Mouse (Mus musculus) spleen, adult 12 weeks (tissue): Measurements from ENCODE around the gene Rpn2.

Source experiments
- DNase-seq: peaks from one replicate; pipeline ENCODE4 v3.0.0; 2022; ENCODE audit warnings: low spot score

The Rpn2 gene

DNA sequence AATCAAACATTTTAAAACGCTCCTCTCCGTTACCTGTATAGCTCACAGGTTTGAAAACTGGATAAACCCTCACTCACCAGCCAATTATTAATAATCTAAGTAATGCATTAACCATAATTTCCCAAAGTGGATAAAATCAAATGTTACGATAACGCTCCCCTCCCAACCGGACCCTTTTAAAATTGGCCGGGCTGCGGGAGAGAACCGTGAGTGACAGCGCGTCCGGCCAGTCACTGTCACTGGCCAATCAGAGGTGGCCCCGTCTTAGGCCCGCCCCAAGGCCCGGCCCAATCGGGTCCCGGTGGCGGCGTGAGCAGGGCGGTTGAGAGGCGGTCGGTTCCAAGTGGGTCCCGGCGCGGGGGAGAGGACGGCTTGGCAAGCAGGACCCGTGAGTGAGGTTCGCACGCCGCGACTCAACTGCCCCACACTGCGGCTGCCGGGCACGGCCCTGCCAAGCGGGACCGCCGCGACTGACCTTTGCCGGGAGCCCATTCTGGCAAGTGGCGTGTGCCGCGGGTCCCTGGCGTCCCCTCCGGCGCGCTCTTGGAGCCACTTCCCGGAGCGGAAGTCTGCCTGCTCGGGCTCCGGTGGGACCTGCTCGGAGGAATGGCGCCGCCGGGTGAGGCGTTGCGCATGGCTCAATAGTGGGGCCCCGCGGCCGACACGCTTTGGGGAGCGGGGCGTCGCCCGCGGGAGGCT is at the start of gene Rpn2:
Gene Rpn2, plus strand, starts transcription at position 301 of the 699 bp plus-strand sequence.
- DNase-seq, result peak; percentile 95

DNA sequence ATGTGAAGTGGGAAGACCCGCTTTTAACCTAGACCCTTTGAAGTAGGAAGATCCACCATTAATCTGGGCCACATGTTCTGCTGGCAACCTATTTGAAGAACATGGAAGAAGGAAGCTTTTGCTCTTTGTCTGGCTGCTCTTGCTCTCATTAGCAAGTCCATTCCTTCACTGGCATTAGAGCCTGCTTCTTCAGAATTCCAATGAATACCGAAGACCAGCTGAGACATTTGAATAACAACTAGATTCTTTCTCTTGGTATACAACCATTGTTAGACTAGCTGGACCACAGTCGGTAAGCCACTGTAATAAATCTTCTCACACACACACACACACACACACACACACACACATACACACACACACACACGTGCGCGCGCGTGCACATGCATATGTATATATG is 42.9 kb upstream of the Rpn2 start:
- DNase-seq, result no peak

- no peak for DNase-seq
These were observed 33.8 kb upstream of the Rpn2 start for GRCm38 (mm10) chr2:157245001-157245400.

- DNase-seq, result no peak
These were observed 33.2 kb upstream of the Rpn2 start for GRCm38 (mm10) chr2:157245603-157246002.

DNA sequence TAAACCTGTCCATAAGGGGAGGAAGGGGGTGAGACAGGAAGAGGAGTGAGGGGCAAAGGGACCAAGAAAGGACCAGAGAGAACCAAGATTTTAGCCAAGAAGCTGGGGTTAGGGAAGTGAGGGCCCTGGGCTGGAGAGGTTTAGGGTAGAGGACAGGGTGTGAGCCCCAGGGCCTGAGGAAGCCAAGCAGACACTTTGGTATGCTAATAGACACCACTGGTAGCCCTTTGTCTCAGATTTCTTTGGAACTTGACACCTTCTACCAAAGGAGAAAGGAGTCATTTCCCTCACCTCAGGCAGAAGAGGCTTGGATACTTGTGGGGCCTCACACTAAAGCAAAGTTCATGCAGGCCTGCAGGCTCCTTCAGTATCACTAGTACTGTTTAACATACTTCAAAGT is 30.7 kb upstream of the Rpn2 start:
- DNase-seq, result no peak

DNA sequence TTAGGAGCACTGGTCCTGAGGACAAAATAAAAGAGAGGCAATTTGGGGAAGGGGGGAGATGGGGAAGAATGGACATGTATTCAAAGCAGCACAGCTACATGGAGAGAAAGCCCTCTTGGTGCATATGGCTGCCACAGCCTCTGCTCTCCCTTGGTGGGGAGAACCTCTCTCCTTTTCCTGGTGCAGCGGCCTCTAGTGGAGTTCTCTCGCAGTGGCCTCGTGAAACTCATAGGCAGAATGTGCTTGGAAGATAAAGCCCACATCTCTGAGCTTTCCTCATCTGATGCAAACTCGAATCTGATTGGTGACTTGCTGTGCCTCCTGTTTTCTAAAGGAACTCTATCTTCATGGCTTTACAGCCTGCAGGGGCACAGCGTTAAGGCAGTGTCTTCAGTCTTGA is 19.1 kb upstream of the Rpn2 start:
- peak; percentile 22 for DNase-seq

GRCm38 (mm10) chr2:157261930-157262329 is 16.9 kb upstream of the Rpn2 start:
- DNase-seq, result no peak

- DNase-seq, result no peak
These were observed 16.3 kb upstream of the Rpn2 start for GRCm38 (mm10) chr2:157262506-157262905.

GRCm38 (mm10) chr2:157263101-157263500 is 15.7 kb upstream of the Rpn2 start:
- no peak for DNase-seq

DNA sequence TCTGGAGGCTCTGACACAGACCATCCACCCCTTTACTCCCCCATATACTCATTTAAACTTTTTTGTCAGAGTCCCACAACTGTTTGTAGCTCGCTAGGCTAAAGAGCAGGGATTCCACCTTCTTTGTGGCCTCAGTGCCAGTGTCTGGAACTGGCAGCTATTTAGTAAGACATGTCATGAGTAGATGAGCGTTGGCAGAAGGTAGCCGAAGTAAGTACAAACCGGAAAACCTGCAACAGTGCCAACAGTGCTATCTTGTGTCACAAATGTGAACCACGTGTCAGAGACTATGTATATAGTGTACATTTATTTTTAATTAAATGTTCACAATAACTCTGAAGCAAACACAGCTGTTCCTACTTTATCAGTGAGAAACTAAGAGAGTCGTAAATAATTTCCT is 15.0 kb upstream of the Rpn2 start:
- DNase-seq, result no peak

DNA sequence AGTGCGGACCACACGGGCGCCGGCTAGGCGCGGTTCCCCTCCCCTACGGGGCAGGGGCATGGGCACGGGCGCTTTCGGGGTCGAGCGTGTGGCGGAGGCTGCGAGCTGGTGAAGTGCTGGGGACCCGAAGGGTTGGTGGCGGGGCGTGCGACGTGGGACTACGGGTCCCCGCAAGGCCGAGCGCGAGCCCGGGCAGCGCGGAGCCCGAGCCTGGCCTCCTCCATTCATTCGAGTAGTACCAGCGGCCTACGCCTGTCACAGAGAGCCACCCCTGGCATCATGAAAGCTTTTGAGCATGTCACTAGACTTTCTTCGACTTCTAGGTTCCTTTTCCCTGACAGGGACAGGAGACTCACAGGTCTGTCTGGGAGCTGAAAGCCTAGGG is 591 bp downstream of the Rpn2 start, which contains the start of gene Mroh8:
Gene Mroh8, minus strand, starts transcription at position 134 of the 385 bp plus-strand sequence.
- no peak for DNase-seq

DNA sequence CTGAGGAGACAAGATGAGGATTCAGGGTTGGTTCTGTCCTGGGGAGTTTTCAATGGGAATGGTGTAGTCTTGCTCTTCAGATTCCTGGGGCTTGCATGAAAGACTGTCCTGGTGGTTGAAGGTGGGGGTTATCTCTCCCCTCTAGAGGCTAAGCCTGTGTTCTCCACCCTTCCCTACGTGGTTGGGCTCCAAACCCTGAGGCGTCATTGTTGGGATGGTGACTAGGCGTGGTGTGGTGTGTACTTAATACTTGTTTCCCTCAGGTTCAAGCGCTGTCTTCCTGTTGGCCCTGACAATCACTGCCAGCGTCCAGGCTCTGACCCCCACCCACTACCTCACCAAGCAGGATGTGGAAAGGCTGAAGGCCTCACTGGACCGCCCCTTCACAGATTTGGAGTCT is 4.5 kb downstream of the Rpn2 start:
- DNase-seq, result no peak

DNA sequence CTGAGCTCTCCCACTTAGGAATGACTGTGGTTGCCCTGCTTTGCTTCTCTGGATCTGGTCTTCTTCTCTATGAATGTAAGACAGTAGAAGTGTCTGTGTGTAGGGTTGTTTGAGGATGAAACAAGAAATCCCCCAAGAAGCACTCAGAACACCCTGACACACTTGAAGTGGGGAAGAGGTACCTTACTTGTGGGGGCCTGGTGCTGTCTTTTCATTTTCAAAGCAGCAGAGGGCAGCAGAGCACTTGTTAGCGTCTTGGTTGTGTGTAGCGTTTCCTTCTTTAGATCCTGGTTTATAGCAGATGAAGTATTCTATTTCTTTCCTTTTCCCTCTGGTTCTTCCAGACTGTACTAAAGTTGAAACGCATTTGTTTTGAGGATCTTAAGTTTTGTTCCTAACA is 8.7 kb downstream of the Rpn2 start:
- DNase-seq, result no peak

DNA sequence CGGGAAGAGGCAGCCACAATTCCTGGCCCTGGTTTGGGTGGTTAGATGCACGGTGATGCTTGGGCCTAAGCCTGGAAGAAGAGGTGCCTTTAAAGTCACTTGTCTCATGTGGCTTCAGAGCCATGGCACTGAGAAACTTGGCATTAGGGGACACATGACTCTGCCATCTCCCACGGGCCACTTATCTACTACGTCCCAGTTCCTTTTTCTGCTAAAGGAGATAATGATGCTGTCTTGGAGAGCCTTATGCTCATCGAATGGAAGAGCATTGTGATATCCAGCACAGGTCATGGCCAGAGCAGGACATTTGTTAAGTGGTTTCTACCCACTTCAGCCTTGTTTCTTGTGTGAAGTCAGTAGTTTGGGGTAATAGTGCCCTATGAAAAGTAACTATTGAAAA is 10.2 kb downstream of the Rpn2 start:
- DNase-seq, result no peak

- peak; percentile 32 for DNase-seq
These were observed 13.3 kb downstream of the Rpn2 start for GRCm38 (mm10) chr2:157292093-157292492.

GRCm38 (mm10) chr2:157296105-157296689 is 17.4 kb downstream of the Rpn2 start:
- DNase-seq, result no peak

DNA sequence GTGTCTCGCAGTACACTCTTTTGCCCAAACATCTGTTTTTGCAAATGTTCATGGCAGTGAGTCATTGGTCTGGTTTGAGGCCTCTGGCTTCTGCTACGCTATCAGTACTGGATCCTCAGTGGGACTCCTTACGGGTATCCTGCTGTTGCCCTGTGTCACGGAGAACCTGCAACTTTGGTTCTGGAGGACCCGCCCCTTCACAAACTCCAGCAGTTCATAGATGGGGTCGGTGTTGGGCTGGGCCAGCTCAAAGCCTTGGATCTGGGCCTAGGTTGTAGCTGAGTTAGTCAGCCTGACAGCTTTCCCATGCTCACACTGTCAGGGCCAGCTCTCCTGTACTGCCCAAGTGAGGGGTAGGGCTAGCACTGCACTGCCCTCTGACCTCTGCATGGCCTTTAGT is 21.2 kb downstream of the Rpn2 start:
- no peak for DNase-seq

- DNase-seq, result no peak
These were observed 24.3 kb downstream of the Rpn2 start for GRCm38 (mm10) chr2:157303096-157303495.

DNA sequence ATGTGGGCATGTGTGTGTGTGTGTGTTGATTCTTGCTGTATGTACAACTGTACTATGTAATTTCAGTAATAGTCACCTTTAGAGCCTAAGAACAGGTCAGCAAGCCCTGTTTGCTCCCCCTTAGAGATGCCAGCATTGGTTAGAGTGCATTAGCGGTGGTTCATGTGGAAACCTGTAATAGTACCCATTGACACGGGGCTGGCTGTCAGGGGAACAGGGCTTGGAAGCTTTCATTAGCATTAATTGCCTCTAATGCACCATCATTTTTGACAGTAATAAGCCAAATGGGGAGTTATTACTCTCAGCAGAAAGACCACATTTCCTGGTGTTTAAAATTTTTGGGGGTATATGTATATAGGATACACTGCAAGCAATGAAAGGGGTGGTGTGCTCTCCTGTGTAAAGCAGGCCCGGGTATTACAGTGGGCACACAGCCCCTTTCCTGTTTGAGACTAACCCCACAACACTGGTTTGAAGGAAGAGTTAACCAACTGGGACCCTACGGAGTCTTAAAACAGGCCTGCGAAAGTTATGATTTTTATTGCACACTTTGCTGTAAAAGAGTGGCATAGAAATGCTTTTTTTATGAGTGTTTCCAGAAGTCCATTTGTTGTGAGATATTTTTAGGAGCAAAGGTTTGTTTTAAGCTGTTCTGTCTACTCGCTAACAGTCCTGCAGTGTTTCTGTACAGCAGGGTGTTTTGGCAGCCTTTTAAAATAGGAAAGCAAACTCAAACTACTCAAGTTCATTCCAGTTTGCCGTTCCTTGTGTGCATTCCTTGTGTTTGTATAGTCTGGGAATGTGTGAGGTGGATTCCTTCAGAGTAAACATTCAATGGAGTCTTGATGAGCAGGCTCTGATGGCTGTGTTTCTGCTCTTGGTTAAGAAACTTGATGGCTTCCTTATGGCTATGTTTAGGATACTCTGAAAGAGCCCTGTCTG is 27.5 kb downstream of the Rpn2 start:
- no peak for DNase-seq

- no peak for DNase-seq
These were observed 29.0 kb downstream of the Rpn2 start for GRCm38 (mm10) chr2:157307715-157308265.

- DNase-seq, result no peak
These were observed 29.6 kb downstream of the Rpn2 start for GRCm38 (mm10) chr2:157308273-157308917.

DNA sequence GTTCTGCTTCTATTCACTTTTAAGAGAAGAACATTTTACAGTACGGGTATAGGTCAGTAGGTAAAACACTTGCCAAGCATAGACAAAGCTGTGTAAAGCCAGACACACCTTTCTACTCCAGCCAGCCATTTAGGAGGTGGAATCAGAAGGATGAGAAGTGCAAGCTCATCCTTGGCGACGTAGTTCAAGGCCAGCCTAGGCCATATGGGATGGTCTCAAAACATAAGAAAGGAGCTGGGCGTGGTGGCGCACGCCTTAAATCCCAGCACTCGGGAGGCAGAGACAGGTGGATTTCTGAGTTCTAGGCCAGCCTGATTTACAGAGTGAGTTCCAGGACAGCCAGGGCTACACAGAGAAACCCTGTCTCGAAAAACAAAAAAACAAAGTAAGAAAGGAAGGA is 30.8 kb downstream of the Rpn2 start:
- no peak for DNase-seq
